Mouse (Mus musculus): Measurements from ENCODE around the gene Tsc2.

Tsc2 gene

DNA sequence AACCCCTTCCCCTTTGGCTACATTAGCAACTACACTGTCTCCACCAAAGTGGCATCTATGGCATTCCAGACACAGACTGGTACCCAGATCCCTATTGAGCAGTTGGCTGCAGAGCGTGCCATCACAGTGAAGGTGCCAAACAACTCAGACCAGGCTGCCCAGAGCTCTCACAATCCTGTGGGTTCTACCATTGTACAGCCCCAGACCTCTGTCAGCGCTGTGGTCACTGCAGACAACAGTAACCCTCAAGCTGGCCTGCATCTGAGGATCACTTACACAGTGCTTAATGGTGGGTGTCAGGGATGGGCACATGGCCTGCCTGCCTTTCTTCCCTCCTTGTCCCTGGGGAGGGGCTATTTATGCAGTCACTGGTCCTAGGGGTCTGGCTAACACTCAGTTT lies 52.1 kb downstream of the Tsc2 start:
- CTCF ChIA-PET, result interaction anchor here in 2 of 4 experiments (0.8 to 0.9 kb wide), 1 partner anchor 48 kb away, joined by 3 read pairs; no protein-coding TSS in a partner anchor
- POLR2A ChIA-PET, result interaction anchor here in 2 of 4 experiments (0.6 to 1.2 kb wide), 6 partner anchors 15 to 89 kb away, joined by 3 to 4 read pairs (median 3); partner anchors contain the start of gene Zfp598 (in 1 of the 2)

DNA sequence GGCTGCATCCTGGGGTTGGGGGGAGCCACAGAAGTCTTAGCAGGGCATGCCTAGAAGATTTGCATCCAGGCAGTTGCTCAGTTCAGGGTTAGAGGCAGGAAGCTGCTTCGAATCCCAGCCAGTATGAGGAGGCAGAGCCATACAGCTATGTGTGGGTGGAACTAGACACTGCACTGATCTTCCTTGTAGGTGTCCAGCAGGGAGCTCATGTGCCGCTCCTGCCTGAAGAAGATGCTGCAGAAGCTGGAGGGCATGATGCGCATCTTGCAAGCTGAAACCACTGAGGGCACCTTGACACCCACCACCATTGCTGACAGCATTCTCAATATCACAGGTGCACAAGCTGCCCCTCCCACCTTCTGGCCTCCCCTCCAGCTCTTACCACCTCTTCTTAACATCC lies 52.9 kb downstream of the Tsc2 start:
- POLR2A ChIA-PET, result interaction anchor here in 2 of 4 experiments (0.6 to 1.6 kb wide), 13 partner anchors 8 to 264 kb away, joined by 3 to 4 read pairs (median 3); partner anchors contain the start of genes Pkd1 (in 1 of the 2), Traf7 (in 1 of the 2) and Zfp598 (in 1 of the 2)
- CTCF ChIA-PET, result interaction anchor here in 2 of 4 experiments (0.8 to 0.9 kb wide), 1 partner anchor 49 kb away, joined by 3 read pairs; no protein-coding TSS in a partner anchor

DNA sequence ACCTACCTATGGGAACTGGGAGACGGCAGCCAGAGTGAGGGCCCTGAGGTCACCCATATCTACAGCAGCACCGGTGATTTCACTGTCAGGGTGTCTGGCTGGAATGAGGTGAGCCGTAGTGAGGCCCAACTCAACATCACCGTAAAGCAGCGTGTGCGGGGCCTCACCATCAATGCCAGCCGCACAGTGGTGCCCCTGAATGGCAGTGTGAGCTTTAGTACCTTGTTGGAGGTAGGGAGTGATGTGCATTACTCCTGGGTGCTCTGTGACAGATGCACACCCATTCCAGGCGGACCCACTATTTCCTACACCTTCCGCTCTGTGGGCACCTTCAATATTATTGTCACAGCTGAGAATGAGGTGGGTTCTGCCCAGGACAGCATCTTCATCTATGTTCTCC lies 58.6 kb downstream of the Tsc2 start:
- ChIA-PET POLR2A (interaction anchor here in 2 of 4 experiments (0.8 to 1.9 kb wide), 7 partner anchors 9 to 148 kb away, joined by 3 to 4 read pairs (median 3); partner anchors contain the start of genes Traf7 (in 2 of the 2) and Syngr3 (in 1 of the 2)), CTCF (no interaction called here)

DNA sequence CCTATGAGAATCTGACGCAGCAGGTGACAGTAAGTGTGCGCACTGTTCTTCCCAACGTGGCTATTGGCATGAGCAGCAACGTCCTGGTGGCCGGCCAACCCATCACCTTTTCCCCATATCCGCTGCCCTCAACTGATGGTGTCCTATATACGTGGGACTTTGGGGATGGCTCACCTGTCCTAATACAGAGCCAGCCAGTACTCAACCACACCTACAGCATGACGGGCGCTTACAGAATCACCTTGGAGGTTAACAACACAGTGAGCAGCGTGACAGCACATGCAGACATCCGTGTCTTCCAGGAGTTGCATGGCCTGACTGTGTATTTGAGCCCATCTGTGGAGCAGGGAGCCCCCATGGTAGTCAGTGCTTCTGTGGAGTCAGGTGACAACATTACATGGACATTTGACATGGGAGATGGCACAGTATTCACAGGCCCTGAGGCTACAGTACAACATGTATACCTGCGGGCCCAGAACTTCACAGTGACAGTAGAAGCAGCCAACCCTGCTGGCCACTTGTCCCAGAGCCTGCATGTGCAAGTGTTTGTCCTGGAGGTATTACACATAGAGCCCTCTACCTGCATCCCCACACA lies 59.7 kb downstream of the Tsc2 start:
- CTCF ChIA-PET, result no interaction called here
- POLR2A ChIA-PET, result interaction anchor here in 2 of 4 experiments (0.8 to 1.5 kb wide), 3 partner anchors 9 to 117 kb away, joined by 3 read pairs; partner anchors contain the start of genes Syngr3 (in 1 of the 2) and Traf7 (in 1 of the 2)

DNA sequence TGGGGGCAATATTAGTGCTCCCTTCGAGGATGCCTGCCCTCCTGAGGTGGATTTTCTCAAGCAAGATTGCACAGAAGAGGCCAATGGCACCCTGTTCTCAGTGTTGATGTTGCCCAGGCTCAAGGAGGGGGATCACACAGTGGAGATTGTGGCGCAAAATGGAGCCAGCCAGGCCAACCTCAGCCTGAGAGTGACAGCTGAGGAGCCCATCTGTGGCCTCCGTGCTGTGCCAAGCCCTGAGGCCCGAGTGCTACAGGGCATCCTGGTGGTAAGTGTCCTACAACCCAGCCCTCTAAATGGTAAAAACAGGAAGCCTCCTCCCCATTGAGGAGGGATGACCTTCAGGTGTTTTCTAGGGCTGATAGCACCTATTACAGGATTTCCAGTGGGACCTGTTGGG lies 62.6 kb downstream of the Tsc2 start:
- ChIA-PET POLR2A (interaction anchor here in 3 of 4 experiments (0.6 to 1.8 kb wide), 4 partner anchors 14 to 138 kb away, joined by 3 to 7 read pairs (median 5); partner anchors contain the start of gene Traf7 (in 2 of the 3)), CTCF (interaction anchor here in 1 of 4 experiments (1.1 kb wide), 1 partner anchor 59 kb away, joined by 4 read pairs; no protein-coding TSS in a partner anchor)

DNA sequence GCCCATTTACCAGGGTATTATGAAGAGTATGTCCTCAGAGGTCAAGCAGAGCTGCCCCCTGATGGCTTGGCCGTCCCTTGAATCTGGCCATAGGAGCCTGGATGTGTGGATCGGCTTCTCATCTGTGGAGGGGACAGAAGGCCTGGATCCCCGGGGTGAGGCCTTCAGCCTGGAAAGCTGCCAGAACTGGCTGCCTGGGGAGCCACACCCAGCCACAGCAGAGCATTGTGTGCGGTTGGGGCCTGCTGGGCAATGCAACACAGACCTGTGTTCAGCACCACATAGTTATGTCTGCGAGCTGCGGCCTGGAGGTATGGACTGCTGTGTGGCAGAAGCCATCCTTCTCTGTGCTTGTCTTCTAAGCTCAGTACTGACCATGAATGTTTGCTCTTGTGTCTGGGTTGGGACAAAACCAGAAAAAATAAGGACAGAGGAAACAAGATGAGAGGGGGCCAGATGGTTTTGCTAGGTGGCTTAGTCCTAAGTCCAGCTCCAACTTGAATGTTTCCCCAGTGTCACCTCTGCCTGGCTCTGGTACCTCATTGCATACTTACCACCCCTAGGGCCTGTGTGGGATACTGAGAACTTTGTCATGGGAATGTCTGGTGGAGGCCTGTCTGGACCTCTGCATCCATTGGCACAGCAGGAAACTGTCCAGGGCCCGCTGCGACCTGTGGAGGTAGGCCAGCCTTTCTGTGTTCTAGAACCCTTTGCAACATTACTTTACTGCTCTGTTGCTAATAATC lies 65.2 kb downstream of the Tsc2 start:
- CTCF ChIA-PET, result interaction anchor here in 1 of 4 experiments (1.2 kb wide), 1 partner anchor 61 kb away, joined by 4 read pairs; no protein-coding TSS in a partner anchor
- POLR2A ChIA-PET, result interaction anchor here (0.6 to 3.5 kb wide), 23 partner anchors 9 to 806 kb away, joined by 3 to 24 read pairs (median 3); partner anchors contain the start of genes Pkd1 (in 4 of the 4), Traf7 (in 2 of the 4), Nthl1 (in 1 of the 4) and Tsc2 (in 1 of the 4)

DNA sequence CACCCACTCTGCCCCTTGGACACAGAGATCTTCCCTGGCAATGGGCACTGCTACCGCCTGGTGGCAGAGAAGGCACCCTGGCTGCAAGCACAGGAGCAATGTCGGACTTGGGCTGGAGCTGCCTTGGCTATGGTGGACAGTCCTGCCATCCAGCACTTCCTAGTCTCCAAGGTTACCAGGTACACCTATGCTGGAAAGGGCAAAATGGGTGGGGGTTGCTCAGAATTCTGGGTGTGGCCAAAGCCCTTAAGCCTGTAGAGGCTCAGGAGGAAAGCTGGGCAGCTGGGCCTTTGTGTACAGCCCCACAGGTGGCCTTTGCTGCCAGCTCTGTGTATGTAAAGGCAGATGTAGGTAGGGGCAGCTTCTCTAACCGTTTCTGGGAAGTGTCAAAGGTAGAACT lies 66.6 kb downstream of the Tsc2 start:
- CTCF ChIA-PET, result interaction anchor here in 1 of 4 experiments (0.9 kb wide), 1 partner anchor 71 kb away, joined by 3 read pairs; no protein-coding TSS in a partner anchor
- POLR2A ChIA-PET, result interaction anchor here in 2 of 4 experiments (0.6 to 4.4 kb wide), 10 partner anchors 9 to 81 kb away, joined by 3 to 22 read pairs (median 4); partner anchors contain the start of genes Pkd1 (in 2 of the 2) and Traf7 (in 2 of the 2)

DNA sequence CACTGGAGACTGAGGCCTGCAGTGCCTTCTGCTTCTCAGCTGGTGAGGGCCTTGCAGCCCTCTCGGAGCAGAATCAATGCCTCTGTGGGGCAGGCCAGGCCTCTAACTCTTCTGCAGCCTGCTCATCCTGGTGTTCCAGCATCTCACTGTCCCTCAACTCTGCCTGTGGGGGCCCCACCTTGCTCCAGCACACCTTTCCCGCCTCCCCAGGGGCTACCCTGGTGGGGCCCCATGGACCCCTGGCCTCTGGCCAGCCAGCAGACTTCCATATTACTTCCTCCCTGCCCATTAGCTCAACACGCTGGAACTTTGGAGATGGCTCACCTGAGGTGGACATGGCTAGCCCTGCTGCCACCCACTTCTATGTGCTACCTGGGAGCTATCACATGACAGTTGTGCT lies 67.3 kb downstream of the Tsc2 start:
- ChIA-PET POLR2A (interaction anchor here in 3 of 4 experiments (0.6 to 4.4 kb wide), 12 partner anchors 8 to 82 kb away, joined by 3 to 22 read pairs (median 4); partner anchors contain the start of genes Pkd1 (in 3 of the 3) and Traf7 (in 2 of the 3)), CTCF (no interaction called here)

DNA sequence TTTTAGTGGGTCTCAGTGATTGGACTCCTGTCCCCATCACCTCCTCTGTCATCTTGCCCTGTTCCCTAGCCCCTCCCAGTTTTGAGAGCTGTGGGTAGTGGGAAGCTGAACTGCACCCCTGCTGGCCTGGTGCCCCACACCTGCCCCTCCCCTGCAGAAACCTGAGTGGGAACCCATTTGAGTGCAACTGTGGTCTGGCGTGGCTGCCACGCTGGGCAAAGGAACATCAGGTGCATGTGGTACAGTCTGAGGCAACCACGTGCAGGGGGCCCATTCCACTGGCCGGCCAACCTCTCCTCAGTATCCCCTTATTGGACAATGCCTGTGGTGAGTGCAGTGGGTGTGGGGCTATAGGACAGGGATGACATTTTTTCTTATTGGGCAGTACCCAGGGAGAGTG lies 68.0 kb downstream of the Tsc2 start:
- POLR2A ChIA-PET, result interaction anchor here in 3 of 4 experiments (0.5 to 4.4 kb wide), 9 partner anchors 8 to 41 kb away, joined by 3 to 22 read pairs (median 6); partner anchors contain the start of genes Pkd1 (in 3 of the 3) and Traf7 (in 2 of the 3)
- CTCF ChIA-PET, result no interaction called here

DNA sequence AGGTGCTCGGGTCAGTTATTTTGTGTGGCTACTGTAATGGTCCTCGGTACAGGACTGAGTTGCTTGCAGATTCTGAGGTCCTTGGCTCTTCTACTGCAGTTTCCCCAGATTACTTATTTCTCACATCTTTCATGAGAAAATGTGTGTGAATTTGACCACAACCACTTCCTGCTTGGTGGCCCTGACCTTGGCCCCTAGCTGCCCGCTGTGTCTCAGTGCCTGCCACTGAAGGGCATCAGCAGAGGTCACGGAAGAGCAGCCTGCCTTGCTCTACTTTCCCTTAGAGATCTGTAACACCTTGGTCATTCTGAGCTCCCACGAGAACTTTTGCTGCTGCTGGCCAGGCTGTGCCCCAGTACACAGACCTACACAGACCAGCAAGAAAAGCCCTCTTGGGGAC lies 68.8 kb downstream of the Tsc2 start:
- CTCF ChIA-PET, result interaction anchor here in 2 of 4 experiments (0.6 to 1.1 kb wide), 2 partner anchors 163 to 212 kb away, joined by 3 read pairs; no protein-coding TSS in a partner anchor
- POLR2A ChIA-PET, result interaction anchor here in 3 of 4 experiments (0.8 to 4.4 kb wide), 10 partner anchors 8 to 41 kb away, joined by 3 to 22 read pairs (median 4); partner anchors contain the start of genes Pkd1 (in 2 of the 3) and Traf7 (in 2 of the 3)

DNA sequence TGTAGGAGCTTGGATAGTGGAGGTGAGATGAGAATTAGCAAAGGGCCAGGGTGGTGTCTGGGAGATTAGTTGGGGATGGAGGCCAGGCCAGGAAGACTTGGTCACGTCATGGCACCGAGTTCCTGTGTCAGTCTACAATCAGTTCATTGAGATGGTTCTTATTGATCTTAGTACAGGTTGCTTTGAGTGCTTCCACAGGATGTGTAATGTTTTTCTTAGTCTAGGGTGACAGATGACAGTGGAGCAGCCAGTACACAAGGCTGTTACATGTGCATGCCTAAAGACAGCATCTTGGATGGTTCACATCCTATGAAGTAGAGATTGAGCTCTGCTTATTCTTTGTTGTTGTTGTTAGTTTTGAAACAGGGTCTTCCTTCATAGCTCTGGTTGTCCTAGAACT lies 70.8 kb downstream of the Tsc2 start:
- POLR2A ChIA-PET, result interaction anchor here in 3 of 4 experiments (0.6 to 4.4 kb wide), 4 partner anchors 11 to 33 kb away, joined by 3 to 22 read pairs (median 4); partner anchors contain the start of gene Traf7 (in 1 of the 3)
- CTCF ChIA-PET, result interaction anchor here in 1 of 4 experiments (0.8 kb wide), 1 partner anchor 10 kb away, joined by 3 read pairs; no protein-coding TSS in a partner anchor

DNA sequence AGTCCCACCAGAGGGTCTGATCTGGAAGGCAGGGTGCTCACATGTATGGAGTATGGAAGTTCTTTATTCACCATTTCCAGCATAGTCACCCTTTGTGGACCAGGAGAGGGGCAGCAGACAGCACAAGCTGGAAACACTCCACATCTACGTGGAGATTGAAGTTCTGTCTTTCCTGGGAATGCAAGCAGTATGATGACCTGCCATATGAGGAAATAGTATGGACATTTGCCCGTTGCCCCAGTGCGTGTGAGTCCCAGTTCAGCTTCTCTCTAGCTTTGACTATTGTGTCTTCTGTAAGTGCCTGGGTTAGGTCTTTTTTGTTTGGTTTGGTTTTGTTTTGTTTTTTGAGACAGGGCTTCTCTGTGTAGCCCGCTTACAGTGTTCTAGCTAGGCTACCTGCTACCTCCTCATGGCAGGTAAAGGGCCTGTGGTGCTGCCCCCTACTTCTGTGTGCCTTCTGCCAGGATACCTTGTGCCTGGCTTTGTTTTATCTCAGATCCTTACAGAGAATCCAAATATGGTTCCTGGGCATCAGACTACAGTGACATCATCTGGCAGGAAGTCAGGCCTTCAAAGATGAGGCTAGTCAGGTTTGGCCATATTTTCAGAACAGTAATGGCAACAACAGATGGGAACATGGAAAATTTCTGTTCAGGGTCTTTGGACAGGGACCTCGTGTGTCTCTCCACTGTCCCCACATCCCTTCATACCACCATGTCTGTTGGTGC lies 72.0 kb downstream of the Tsc2 start:
- CTCF ChIA-PET, result interaction anchor here in 1 of 4 experiments (0.6 kb wide), 1 partner anchor 55 kb away, joined by 3 read pairs; no protein-coding TSS in a partner anchor
- POLR2A ChIA-PET, result interaction anchor here in 2 of 4 experiments (1.0 to 3.4 kb wide), 9 partner anchors 10 to 108 kb away, joined by 3 to 15 read pairs (median 4); partner anchors contain the start of genes Traf7 (in 2 of the 2) and Pkd1 (in 1 of the 2)

DNA sequence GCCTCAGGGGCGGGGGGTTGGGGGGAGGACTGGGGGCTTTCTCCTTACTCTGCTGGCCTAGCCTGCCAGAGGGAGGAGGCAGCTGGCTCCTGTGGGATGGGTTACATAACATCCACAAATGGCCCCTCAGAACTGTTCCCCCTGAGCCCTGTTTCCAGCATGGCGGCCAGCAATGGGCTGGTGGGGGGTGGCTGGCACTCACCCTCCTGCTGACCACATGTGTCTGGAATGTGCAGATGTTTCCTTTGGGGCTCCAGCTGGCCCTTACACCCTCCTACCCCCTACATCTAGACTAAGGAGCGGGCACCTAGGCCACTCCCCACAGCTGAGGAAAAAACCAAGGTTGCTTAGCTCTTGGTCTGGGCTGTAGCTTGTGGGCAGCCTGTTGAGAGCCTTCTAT lies 73.3 kb downstream of the Tsc2 start:
- CTCF ChIA-PET, result interaction anchor here in 1 of 4 experiments (0.9 kb wide), 1 partner anchor 69 kb away, joined by 5 read pairs; no protein-coding TSS in a partner anchor
- POLR2A ChIA-PET, result interaction anchor here in 3 of 4 experiments (1.1 to 3.4 kb wide), 8 partner anchors 9 to 109 kb away, joined by 3 to 17 read pairs (median 4); partner anchors contain the start of genes Pkd1 (in 2 of the 3) and Traf7 (in 2 of the 3)

DNA sequence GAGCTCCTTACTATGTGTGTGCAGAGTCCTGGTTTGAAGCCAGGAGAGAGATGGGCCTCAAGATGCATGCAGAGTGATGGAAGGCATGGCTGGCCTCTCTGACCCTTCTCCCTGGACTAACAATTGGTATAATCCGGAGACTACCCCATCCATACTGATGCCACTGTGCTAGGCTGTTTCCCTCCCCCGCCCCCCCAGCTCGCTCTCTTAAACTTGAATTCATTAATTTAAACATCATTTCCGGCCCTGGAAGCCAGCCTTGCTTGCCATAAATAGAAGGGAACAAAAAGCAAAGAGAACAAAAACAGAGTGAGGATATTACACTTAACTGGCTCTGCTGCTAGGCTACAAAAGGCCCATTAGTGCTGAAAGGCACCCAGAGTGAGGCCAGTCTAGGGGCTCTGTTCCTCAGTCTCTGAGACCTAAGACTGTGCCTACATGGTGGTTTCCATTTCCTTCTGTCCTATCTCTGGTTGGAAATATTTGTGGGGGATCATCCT lies 73.8 kb downstream of the Tsc2 start:
- POLR2A ChIA-PET, result interaction anchor here in 3 of 4 experiments (0.9 to 3.4 kb wide), 12 partner anchors 8 to 111 kb away, joined by 3 to 17 read pairs (median 4); partner anchors contain the start of genes Pkd1 (in 2 of the 3), Traf7 (in 2 of the 3), Nthl1 (in 1 of the 3) and Tsc2 (in 1 of the 3)
- CTCF ChIA-PET, result interaction anchor here in 1 of 4 experiments (0.9 to 1.7 kb wide), 2 partner anchors 19 to 70 kb away, joined by 5 read pairs; no protein-coding TSS in a partner anchor

DNA sequence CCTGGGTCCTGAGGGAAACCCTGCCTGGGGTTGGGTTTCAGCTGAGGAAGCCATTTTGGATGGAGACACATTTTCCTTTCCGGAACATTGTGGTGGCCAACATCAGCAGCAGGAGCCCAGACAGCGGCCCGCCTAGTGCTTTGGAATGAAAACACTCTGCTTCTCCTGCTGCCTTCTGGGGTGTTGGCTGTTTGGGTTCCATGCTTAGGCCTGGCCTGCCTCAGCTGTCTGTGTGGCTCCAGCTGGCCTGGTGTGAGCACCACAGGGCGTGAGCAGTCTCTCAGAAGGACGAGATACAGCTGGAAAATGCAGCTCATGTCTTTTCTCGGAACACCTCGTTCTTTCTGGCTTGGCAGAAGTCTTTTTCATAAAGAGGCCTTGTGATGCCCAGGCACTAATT lies 75.3 kb downstream of the Tsc2 start:
- CTCF ChIA-PET, result interaction anchor here in 1 of 4 experiments (1.7 kb wide), 1 partner anchor 18 kb away, joined by 5 read pairs; no protein-coding TSS in a partner anchor
- POLR2A ChIA-PET, result interaction anchor here in 3 of 4 experiments (0.7 to 3.4 kb wide), 16 partner anchors 7 to 338 kb away, joined by 3 to 17 read pairs (median 4); partner anchors contain the start of genes Traf7 (in 3 of the 3), Pkd1 (in 2 of the 3) and Zfp598 (in 1 of the 3)

DNA sequence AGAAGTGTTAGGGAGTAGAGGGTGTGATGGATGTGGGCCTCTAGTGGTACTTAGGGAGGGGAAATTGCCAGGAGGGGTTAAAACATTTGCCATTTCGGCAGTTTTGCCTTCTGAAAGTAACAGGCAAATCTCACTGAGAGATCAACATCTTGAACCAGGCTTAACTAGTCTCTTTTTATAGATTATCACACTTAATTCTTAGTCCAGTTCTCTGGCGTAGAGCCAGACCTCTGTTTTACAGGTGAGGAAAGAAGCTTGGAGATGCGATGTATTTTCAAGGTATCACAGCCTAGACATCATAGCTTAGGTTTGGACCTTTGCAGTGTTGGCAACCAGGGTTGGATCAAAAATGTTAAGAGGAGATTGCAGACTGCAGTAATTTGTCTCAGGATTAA lies 81.4 kb downstream of the Tsc2 start:
- CTCF ChIA-PET, result interaction anchor here (0.5 to 3.5 kb wide), 9 partner anchors 10 to 592 kb away, joined by 3 to 25 read pairs (median 7); partner anchors contain the start of genes Mlst8 (in 2 of the 4) and Zfp598 (in 1 of the 4)
- POLR2A ChIA-PET, result interaction anchor here (0.7 to 7.4 kb wide), 82 partner anchors 7 to 528 kb away, joined by 3 to 282 read pairs (median 9); partner anchors contain the start of genes Nthl1 (in 3 of the 4), Traf7 (in 3 of the 4), Tsc2 (in 3 of the 4) and Ccnf (in 2 of the 4)

All from embryonic stem cell, embryonic (primary cell).